Mouse (Mus musculus) inflammation-experienced regulatory T-cells, adult 16 weeks (primary cell): Measurements from ENCODE around the gene B3gnt6. TPM values are rescaled to one million over a fixed set of nuclear protein-coding genes. Genes with fewer than 3 reads are reported as not detected.

ENCODE experiments used
- polyA plus RNA-seq: library from polyadenylated mRNA; unstranded; fragments of 100-300 nt; shearing (Covaris generic); gene quantifications from one replicate; pipeline ENCODE4 v1.2.1, GENCODE M21; 2017

B3gnt6 gene
- not detected for polyA plus RNA-seq

DNA sequence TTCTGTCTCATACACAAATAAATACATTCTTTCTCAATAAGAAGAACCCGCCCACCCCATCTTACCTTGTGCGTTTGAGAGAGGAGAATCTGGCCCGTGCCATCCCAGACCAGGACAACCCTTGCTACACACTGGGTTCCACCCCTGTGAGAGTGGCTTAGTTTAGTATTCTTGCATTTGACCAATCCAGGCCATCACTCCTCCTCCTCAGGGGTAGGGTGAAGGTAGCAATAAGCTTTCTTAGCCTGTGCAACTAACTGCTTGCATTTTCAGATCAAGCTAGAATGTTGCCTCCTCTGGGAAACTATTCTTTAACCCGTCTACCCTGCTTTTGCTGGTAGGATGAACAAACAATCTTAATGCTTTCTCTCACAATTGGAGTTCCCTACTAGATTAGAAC is at the start of gene B3gnt6:
B3gnt6 (minus strand) TSS at position 101 of the 400 bp plus-strand sequence.

DNA sequence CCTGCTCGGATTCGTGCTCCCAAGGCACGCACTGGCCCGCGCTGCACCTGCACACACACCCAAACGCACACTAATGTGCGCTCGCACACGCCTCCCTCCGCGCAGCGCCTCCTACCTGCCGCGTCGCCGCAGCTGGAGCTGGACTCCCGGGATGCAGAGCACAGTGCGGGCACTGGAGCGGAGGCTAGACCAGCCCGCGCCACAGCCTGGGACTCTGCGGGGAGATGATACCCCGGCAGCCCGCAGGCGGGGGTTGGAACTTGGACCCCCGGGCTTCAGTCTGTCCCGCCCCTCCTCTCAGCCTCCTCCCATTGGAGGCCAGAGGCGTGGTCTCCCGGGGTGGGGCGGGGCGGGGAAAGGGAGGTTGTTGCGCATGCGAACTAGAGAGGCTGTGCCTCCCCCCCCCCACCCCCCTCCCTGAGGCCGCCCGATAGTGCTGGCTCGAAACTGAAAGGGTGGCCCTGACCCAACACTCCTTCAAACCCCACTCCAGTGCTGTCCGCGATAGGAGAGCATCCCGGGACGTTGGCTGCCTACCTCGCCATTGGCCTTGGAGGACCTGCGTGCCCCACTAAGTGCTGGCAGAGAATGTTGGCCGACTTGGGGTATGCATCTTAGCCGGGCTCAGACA is 21.2 kb downstream of the B3gnt6 start, which contains the start of gene Capn5:
Capn5 (minus strand) TSS at position 346 of the 631 bp plus-strand sequence.

DNA sequence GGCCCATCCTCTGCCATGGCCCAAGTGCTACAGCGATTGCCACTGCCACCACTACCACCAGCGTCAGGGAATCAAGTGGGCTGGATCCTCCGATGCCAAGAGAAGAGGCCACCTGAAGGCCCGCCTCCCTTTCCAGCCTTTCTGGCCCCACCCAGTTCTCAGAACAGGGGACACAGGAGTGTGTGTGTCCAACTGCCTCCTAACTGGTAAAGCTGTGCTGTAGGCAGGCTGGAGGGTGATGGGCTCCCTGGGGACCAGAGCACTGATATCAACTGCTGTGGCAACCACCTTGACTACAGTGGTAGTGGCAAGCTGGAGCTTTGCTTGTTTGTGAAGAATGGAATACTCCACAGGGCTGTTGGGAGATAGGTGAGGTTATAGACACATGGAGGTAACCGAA is 53.9 kb downstream of the B3gnt6 start, which contains the start of gene Omp:
Omp (minus strand) TSS at position 101 of the 400 bp plus-strand sequence.

Other genes starting within 250 kb of the B3gnt6 start
- gene Myo7a, start 80.0 kb downstream of the B3gnt6 start, polyA plus RNA-seq = 4.4 TPM
- not detected for gene Omp, start 54.0 kb downstream of the B3gnt6 start, polyA plus RNA-seq
- 3.2 TPM for gene Capn5, start 21.2 kb downstream of the B3gnt6 start, polyA plus RNA-seq
- 20.0 TPM for gene Acer3, start 121.7 kb upstream of the B3gnt6 start, polyA plus RNA-seq
- not detected for gene Tsku, start 161.8 kb upstream of the B3gnt6 start, polyA plus RNA-seq
- gene Gucy2d, start 240.9 kb upstream of the B3gnt6 start, polyA plus RNA-seq = not detected